Mouse (Mus musculus): ENCODE measurements around the gene Vpreb3. TPM values are rescaled to one million over a fixed set of nuclear protein-coding genes. Genes with fewer than 3 reads are reported as not detected.

Gene Vpreb3
- total RNA-seq, 2 experiments from 2014 or later: not detected

- no peak for DNase-seq (ENCODE audit: low spot score in 2 of 2)
Measured at GRCm38 (mm10) chr10:75931311-75931710, 11.5 kb upstream of the Vpreb3 start.

- DNase-seq (ENCODE audit: low spot score in 2 of 2): peak in 1 of 2 experiments; percentile 29
Measured at GRCm38 (mm10) chr10:75932081-75932678, 10.7 kb upstream of the Vpreb3 start.

GRCm38 (mm10) chr10:75932891-75933290 lies 10.0 kb upstream of the Vpreb3 start, which contains the start of gene Chchd10:
Chchd10 (plus strand) TSS chr10:75933130.
- DNase-seq (ENCODE audit: low spot score in 2 of 2): no peak

GRCm38 (mm10) chr10:75934991-75935390 lies 7.9 kb upstream of the Vpreb3 start:
- DNase-seq (ENCODE audit: low spot score in 2 of 2): no peak

- DNase-seq (ENCODE audit: low spot score in 2 of 2): peak; percentile 65 to 73
Measured at GRCm38 (mm10) chr10:75935680-75936541, 6.9 kb upstream of the Vpreb3 start, which contains the start of gene Mmp11. Mmp11 (minus strand) TSS chr10:75936496.

GRCm38 (mm10) chr10:75936909-75937667 lies 5.8 kb upstream of the Vpreb3 start:
- DNase-seq (ENCODE audit: low spot score in 2 of 2): no peak

- no peak for DNase-seq (ENCODE audit: low spot score in 2 of 2)
Measured at GRCm38 (mm10) chr10:75937851-75938643, 4.8 kb upstream of the Vpreb3 start.

- no peak for DNase-seq (ENCODE audit: low spot score in 2 of 2)
Measured at GRCm38 (mm10) chr10:75939481-75940234, 3.2 kb upstream of the Vpreb3 start.

GRCm38 (mm10) chr10:75940520-75940919 lies 2.3 kb upstream of the Vpreb3 start, which contains the start of gene Gm867:
Gm867 (minus strand) TSS chr10:75940672.
- no peak for DNase-seq (ENCODE audit: low spot score in 2 of 2)

- no peak for DNase-seq (ENCODE audit: low spot score in 2 of 2)
Measured at GRCm38 (mm10) chr10:75941042-75941824, 1.6 kb upstream of the Vpreb3 start.

- DNase-seq (ENCODE audit: low spot score in 2 of 2): no peak
Measured at GRCm38 (mm10) chr10:75944066-75944772, 1.4 kb downstream of the Vpreb3 start.

GRCm38 (mm10) chr10:75945213-75945612 lies 2.4 kb downstream of the Vpreb3 start:
- no peak for DNase-seq (ENCODE audit: low spot score in 2 of 2)

GRCm38 (mm10) chr10:75945896-75946295 lies 3.0 kb downstream of the Vpreb3 start:
- no peak for DNase-seq (ENCODE audit: low spot score in 2 of 2)

GRCm38 (mm10) chr10:75948079-75948478 lies 5.2 kb downstream of the Vpreb3 start:
- no peak for DNase-seq (ENCODE audit: low spot score in 2 of 2)

- DNase-seq (ENCODE audit: low spot score in 2 of 2): no peak
Measured at GRCm38 (mm10) chr10:75949053-75950045, 6.5 kb downstream of the Vpreb3 start.

- DNase-seq (ENCODE audit: low spot score in 2 of 2): no peak
Measured at GRCm38 (mm10) chr10:75950791-75951210, 7.9 kb downstream of the Vpreb3 start.

GRCm38 (mm10) chr10:75951424-75952050 lies 8.7 kb downstream of the Vpreb3 start:
- DNase-seq (ENCODE audit: low spot score in 2 of 2): peak; percentile 51 to 60
